ENCODE assay signal across 33 mouse cellular contexts in the genomic region with DNA sequence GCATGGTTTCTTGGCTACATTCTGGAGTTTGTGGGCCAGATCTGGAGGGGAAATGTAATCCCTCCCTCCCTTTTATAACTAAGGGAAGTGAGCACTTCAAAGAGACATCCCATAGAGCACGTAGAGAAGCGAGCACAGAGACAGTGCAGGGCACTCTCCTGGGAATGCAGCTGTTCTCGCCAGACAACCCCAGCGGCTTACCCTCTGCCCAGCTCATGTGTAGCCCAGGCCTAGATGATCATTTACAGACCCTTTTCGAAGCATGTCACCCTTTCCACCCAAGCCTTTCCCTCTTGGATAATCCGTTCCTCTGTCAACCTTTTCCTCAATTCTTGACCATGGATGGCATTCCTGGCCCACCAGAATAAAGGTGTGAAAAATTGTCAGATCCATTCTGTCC.
"Had no signal": no experiment of that assay in that cellular context is flagged by ENCODE, and none has a peak within 500 bp of the region (broad histone marks: within the 10 kb centered on the region; RNA-seq: fewer than 3 reads in every experiment).

No protein-coding gene starts in this region.

- ATAC-seq: hindbrain, embryonic 16.5 days; hindbrain, postnatal 0 days; inflammation-experienced regulatory T-cells, adult 6 months; intestine, embryonic 15.5 days; intestine, embryonic 16.5 days; intestine, postnatal 0 days had no signal

- H3K9ac ChIP-seq: heart, embryonic 12.5 days; heart, embryonic 13.5 days; heart, embryonic 15.5 days; hindbrain, embryonic 12.5 days; hindbrain, embryonic 13.5 days; hindbrain, embryonic 14.5 days; hindbrain, embryonic 15.5 days; intestine, embryonic 15.5 days had no signal

- H3K4me3 ChIP-seq: heart, embryonic 10.5 days; heart, embryonic 12.5 days; heart, embryonic 13.5 days; heart, embryonic 15.5 days; hindbrain, embryonic 10.5 days; hindbrain, embryonic 12.5 days; hindbrain, embryonic 13.5 days; hindbrain, embryonic 15.5 days; intestine, embryonic 15.5 days; layer of hippocampus, adult 2 months; left cerebral cortex, adult 2 months had no signal

- H3K36me3 ChIP-seq: heart, embryonic 10.5 days; heart, embryonic 12.5 days; heart, embryonic 13.5 days; heart, embryonic 15.5 days; hindbrain, embryonic 10.5 days; hindbrain, embryonic 12.5 days; hindbrain, embryonic 13.5 days; hindbrain, embryonic 15.5 days; intestine, embryonic 15.5 days had no signal

- H3K4me1 ChIP-seq: heart, embryonic 10.5 days; heart, embryonic 12.5 days; heart, embryonic 13.5 days; heart, embryonic 15.5 days; hindbrain, embryonic 10.5 days; hindbrain, embryonic 12.5 days; hindbrain, embryonic 13.5 days; hindbrain, embryonic 15.5 days; intestine, embryonic 15.5 days had no signal

- DNase-seq: heart, postnatal 10 days; heart, postnatal 14 days; heart, postnatal 36 days; heart, postnatal 4 days; kidney, adult 11 months; kidney, adult 18-20 months; kidney, adult 2 months; kidney, adult 8-10 months; kidney, adult 9 months; kidney, postnatal 25 days; kidney, postnatal 36 days; kidney, postnatal 4 days; layer of hippocampus, adult 9-11 months; layer of hippocampus, postnatal 36 days had no signal

- H3K27me3 ChIP-seq: heart, embryonic 12.5 days; heart, embryonic 13.5 days; heart, embryonic 15.5 days; hindbrain, embryonic 12.5 days; hindbrain, embryonic 13.5 days; hindbrain, embryonic 15.5 days; intestine, embryonic 15.5 days had no signal

- H3K27ac ChIP-seq: heart, embryonic 10.5 days; heart, embryonic 13.5 days; heart, embryonic 15.5 days; hindbrain, embryonic 10.5 days; hindbrain, embryonic 12.5 days; hindbrain, embryonic 13.5 days; hindbrain, embryonic 14.5 days; hindbrain, embryonic 15.5 days; hindbrain, postnatal 0 days; intestine, embryonic 15.5 days; kidney, postnatal 0 days; layer of hippocampus, adult 2 months; left cerebral cortex, adult 2 months had no signal

- H3K9me3 ChIP-seq: heart, embryonic 10.5 days; heart, embryonic 12.5 days; heart, embryonic 13.5 days; heart, embryonic 15.5 days; hindbrain, embryonic 10.5 days; hindbrain, embryonic 12.5 days; hindbrain, embryonic 15.5 days; intestine, embryonic 15.5 days had no signal

- H3K4me2 ChIP-seq: heart, embryonic 11.5 days; heart, embryonic 12.5 days; heart, embryonic 13.5 days; heart, embryonic 15.5 days; hindbrain, embryonic 12.5 days; hindbrain, embryonic 13.5 days; hindbrain, embryonic 14.5 days; hindbrain, embryonic 15.5 days; intestine, embryonic 15.5 days had no signal
